Mouse (Mus musculus) T-cell, adult 2 months (primary cell): ENCODE results near the gene Git2.
A peak's percentile ranks its signal among the peaks of the same experiment; 100 is the strongest.

Source experiments
- DNase-seq: peaks from one replicate; pipeline ENCODE4 v3.0.0; 2022; ENCODE audit warnings: low spot score

Git2 gene

DNA sequence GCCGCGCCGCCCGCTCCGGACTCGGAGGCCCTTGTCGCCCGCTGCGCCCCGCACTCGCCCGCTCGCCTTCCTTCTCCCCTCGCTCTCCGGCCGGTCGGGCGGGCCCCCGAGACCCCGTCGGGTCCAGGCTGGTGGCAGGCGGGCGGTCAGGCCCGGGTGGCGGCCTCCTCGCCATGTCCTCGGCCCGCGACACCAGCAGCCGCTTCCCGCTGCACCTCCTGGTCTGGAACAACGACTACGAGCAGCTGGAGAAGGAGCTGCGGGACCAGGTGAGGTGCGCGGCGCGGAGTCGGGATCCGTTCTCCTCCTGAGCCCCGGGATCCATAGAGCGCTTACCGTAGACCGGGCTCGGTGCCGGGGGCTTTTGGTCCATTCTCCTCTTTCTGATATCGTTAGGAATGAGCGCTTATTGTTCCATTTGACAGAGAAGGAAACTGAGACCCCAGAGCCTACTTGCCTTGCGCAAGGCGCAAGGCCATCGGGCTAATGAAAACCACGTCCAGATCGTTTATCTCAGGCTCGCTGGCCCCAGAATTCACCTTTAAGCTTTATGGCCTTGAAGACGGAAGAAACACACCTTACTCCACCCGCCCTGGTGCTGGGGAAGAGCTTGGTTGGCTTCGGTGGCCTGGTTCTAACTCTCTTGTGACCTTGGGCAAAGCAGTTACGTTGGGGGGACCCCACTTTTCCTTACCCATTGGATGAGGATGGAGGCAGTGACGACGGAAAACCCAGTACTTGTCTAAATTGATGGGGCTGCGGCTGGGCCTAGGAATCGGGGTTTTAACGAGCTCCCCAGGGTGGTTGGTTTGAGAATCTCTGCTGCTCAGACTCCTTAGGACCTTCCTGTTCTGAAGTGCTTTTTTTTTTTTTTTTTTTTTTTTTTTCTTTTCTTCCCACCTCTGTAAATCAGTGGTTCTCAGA is at the start of gene Git2:
Gene Git2 (minus strand): TSS at position 462 of the 924 bp plus-strand sequence.
- DNase-seq, result peak; percentile 22

DNA sequence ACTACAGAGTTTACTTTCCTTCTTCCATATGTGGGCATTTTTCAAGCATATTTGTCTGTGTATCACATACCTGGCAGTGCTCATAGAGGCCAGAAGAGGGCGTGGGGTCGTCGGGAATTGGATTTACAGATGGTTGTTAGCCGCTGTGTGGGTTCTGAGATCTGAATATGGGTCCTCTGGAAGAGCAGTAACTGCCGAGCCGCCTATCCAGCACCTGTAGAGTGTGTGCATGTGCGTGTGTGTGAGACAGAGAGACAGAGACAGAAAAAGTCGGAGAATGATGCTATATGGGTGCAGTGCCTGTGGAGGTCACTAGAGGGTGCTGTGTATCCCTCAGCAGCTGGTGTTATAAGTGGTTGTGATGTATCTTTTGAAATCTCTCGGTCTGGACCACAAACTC is 48.9 kb upstream of the Git2 start:
- peak; percentile 59 for DNase-seq

DNA sequence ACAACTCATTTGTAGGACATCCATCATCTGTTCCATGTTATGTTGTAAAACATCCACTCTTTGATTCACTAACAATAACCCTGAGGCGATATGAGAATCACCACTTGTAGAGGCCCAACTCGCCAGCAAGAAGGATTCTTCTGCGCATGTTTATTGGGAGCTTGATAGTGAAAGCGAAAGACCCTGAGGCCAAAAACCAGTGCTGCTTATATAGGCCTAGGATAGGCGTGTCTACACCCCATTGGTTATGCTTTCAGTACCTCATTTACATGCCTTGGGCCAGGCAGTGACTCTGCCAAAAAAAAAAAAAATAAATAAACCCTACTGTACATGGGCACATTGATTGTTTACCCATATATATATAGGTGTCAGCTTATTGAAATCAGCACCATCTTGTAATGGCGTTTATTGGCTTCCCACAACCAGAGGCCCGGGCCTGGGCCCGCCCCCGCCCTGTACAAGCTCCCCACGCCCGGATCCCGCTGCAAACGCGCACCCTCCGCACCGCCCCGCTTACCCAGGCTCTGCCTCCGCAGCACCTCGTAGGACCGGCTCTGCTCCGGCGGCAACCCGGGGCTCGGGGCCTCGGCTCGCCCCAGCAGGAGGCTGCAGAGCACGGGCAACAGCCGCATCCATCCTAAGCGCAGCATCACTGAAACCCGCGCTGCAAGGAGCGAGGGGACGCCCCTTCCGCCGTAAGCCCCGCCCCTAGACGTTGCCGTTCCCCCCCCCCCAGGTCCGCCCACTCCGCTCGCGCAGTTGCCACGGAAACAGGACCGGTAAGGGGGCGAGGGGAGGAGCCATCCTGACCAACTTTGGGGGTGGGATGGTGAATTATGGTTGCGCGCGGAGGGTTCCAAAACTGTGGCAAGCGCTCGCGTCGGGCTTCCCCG is 47.7 kb upstream of the Git2 start, which contains the start of gene 1500011B03Rik:
Gene 1500011B03Rik (minus strand): TSS at position 673 of the 893 bp plus-strand sequence.
- DNase-seq, result peak; percentile 50

DNA sequence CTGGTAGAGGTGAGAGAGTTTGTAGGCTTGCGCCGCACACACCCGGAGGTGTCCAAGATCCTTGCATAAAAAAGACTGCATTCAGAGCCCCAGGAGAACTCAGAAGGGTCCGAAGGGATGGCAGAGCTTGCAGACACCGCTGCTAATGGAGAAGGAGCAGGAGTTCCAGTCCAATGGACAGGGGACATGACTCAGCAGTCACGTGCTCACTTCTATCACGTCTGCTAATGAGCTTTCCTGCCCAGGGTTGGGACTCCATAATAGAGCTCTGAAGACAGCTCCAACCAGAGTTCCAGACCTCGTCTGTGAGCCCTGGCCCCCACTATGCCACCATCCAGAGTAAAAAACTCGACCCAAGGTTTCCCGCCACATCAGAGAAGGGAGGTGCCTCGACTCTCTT is 42.8 kb upstream of the Git2 start:
- DNase-seq, result no peak

DNA sequence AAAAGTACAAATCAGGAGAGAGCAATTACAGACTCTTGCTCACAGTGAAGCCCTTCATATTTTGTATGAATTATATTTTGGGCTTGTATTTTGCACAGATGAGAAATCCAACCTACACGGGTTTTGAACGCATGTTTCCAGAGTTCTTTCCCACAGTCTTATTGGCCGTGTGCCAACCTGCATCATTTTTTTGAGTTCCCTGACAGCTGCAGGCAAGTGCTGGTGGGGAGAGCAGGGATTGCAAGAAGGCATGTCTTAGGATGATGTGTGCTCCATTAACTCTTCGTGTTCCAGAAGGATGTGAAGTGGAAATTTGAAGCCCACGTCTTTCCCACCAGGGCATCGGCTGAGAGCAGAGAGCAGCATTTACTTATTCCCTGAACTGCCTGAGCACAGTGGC is 41.3 kb upstream of the Git2 start:
- DNase-seq, result no peak

DNA sequence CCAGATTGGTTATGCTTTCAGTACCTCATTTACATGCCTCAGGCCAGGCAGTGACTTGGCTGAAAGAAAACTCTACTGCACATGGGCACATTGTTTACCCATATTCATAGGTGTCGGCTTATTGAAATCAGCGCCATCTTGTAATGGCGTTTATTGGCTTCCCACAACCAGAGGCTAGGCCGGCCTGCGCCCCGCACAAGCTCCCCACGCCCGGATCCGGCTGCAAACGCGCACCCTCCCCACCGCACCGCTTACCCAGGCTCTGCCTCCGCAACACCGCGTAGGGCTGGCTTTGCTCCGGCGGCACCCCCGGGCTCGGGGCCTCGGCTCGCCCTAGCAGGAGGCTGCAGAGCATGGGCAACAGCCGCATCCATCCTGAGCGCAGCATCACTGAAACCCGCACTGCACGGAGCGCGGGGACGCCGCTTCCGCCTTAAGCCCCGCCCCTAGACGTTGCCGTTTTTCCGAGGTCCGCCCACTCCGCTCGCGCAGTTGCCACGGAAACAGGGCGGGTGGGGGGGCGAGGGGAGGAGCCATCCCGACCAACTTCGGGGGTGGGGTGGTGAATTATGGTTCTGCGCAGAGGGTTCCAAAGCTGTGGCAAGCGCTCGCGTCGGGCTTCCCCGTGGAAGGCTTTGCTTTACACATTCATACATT is 38.3 kb upstream of the Git2 start:
- peak; percentile 83 for DNase-seq

DNA sequence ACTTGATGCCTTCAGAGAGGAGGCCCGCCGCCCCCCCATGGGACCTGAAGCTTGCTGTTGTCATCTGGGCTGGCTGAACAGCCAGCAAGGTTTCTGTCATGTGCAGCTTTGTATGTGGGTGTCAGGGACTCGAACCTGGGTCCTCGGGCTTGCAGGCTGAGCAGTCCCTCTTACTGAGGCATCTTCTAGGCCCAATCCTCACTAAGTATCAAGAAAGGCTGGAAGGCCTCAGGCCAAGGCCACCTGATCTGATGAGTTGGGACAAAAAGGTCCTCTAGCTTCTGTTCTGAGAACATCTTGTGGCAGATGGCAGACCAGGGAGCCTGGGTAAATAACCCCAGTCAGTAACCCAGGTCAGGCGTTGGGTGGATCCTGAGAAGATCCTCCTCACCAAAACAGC is 34.5 kb upstream of the Git2 start:
- no peak for DNase-seq

DNA sequence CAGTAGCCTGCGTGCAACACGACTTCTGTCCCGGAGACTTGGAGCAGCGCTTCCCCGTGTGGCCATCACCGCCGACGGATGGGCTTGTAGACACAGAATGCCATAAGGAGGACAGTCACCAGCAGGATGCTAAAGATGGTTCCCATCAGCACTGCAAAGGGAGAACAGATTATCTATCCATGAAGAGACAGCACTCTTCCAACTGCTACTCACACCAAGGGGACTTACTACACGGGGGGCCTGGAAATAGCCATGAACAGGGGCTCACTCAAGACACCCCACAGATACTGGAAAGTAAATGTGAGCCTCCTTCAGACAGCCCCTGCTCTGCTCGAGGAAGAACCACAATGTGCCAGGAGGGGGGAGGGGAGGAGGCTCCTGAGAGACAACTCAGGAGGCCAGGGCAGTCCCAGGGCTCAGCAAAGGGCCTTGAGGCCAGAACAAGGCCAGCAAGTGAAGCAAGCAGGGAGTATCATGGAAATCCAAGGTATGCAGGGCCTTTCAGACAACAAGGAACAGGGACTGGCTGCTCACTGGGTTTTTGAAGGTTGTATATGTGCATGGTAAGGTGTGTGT is 34.0 kb upstream of the Git2 start:
- DNase-seq, result no peak

DNA sequence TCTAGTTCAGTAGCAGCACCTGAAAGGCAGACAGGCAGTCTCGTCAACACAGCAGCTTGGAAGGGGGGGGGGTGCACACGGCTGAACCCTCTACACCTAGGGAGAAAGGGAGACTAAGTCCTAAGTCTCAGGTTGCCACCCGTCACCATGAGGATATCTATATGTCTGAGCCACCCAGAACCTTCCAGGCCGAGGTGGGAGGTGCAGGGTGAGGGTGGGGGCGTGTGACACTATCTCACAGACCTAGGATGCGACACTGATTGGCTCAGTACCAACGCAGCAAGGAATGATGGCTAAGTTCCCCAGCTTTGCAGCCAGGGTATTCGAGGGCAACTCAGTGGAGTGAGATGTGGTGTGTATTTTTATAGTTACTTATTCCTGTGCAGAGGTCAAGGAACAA is 33.1 kb upstream of the Git2 start:
- DNase-seq, result no peak

DNA sequence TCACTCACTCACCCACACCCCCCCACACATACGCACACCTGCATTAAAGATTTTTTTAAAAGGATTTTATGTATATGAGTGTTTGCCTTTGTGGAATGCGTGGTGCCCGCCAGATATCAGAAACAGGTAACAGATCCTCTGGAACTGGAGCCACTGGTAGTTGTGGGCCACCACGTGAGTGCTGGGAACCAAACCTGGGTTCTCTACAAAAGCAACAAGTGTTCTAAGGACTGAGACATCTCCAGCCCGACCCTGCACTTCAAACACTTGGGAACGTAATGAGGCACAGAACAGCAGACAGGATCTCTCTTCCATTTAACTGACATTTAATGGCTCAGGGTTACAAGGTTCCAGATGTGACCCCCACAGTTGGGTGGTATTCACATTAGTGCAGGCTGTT is 32.6 kb upstream of the Git2 start:
- no peak for DNase-seq

DNA sequence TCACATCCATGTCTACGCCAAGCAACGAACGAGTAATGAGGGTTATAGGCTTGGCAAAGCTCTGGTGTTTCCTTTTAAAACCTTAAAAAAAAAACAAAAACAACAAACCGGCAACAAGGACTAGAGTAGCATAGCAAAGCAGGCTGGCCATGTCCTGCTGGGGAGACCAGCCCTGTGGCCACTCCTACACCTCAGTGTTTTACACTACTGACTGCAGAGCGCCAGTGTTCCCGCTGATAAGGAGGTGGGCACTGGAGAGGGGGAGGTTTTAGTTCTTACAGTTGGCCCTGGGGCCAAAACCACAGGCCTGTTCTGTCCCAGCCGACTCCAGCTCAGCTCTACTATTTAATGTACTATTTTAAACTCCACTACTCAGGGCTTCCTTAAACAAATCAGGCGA is 32.2 kb upstream of the Git2 start:
- no peak for DNase-seq

DNA sequence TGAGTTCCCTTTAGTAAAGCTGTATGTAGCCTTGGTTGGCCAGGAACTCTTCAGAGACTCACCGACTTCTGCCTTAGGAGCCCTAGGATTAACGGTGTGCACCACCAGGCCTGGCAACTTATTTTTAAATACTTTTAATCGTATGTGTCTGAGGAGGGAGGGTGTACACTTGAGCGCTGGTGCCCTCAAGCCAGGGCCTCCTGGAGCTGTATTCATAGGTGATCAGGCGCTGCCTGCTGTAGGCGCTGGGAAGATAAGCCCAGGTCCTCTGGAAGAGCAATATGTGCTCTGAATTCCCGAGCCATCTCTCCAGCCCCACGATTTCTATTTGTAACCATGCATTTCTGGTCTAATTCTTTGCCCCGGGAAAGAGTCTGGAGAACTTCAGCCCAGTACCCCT is 31.7 kb upstream of the Git2 start:
- no peak for DNase-seq

DNA sequence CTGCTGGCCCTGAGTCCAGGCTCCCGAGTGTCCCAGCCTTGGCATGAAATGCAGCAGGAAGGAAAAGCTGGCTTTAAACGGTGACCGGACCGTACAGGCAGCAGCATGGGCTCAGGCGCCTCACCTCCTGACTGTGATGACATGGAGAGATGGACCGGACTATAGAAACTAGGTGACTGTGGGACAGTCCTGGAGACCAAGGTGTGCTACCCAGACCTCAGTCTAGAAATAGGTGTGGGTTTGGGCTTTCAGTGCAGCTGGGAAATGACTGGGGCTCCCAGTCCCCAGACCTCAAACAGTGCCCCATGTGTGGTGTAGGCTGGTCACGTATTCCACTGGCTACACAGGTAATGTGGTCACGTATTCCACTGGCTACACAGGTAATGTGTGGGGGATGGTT is 31.3 kb upstream of the Git2 start:
- no peak for DNase-seq

DNA sequence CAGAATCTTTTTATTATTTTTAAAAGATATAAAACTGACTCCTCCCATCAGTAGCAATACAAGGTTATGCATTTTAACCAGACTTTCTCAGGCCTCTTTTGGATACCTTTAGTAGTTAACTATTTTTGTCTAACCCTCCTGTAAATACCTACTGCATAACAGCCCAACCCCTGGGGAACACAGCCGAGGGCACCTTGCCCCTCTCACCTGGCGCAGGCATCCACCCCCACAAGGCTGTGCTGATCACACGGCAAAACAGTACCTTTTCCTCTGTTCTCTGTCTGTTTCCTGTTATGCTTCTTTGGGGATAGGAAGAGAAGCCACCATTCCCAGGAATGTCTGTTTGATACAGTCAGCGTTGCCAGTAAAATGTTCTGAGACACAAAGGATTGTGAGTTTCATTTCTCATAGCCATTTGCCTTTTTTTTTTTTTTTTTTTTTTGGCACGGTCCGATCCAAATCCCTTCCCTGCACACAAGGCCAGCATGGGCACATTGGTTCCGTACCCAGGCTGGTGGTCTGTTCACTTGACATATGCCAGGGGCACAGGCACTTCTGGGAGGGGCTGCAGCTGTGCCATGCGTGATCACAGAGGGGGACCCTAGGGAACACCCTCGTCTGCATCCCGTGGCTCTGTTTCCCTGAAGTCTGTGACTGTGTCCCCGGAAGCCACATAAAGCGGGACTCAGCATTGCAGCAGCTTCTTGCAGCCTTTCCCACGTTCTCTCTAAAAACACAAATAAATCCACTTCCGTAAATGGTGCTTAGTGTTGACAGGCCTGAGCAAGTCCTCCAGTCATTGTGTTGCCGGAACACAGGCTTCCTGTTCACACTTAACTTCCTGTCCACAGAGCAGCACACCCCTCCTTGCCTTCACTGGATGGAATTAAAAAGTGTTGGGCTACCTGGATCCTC is 30.4 kb upstream of the Git2 start:
- DNase-seq, result peak; percentile 65

DNA sequence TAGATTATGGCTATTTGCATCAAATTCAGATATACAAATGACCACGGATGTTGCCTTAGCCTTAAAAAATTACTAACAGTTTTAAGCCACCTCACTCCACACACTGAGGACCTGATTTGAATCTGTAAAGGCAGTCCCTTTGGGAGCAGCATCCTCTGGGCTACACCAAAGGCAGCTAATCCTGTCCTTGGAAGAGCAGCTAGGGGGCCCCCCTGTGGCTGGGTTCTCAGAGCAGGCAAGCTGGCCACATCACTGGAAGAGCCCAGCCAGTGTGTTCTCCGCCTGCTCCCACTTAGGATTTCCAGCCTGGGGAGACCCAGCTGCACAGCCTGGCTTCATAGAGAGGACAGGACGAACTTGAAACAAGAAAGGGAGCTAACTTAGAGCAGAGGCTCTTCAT is 29.6 kb upstream of the Git2 start:
- DNase-seq, result no peak

DNA sequence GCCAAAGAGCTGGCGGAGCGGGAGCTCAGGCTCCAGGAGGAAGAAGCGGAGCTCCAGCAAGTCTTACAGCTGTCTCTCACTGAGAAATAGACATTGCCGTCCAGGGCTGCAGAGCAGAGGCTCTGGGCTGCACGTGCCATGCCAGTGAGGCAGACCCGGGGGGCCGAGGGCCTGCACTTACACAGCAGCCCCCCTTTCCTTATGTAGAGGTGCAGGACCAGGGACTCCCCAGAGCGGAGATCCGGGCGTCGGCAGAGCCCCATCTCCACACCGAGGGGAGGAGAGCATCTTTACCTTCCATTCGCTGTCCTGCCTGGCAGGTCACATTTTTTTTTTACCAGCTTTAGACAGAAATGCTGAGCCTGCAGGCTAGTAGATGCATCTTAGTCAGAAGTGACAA is 29.0 kb upstream of the Git2 start:
- no peak for DNase-seq

DNA sequence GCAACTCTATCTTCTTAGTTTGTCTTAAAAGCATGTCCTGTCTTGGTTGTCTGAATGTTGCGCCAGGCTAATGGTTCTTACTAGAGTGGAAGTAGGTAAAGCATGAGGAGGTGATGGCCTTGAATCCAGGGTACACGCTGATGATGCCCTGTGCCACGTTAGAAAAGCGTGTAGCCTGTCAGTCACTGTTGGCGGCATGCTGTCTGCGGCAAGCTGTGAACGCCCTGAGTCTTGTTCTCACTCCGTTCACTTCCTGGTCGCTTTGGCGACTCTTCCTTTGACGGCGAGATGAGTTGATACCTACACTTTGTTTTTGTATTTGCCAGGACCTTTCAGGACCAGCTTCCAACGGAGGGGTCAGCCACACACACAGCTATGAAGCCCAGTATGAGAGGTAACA is 27.9 kb upstream of the Git2 start:
- no peak for DNase-seq

DNA sequence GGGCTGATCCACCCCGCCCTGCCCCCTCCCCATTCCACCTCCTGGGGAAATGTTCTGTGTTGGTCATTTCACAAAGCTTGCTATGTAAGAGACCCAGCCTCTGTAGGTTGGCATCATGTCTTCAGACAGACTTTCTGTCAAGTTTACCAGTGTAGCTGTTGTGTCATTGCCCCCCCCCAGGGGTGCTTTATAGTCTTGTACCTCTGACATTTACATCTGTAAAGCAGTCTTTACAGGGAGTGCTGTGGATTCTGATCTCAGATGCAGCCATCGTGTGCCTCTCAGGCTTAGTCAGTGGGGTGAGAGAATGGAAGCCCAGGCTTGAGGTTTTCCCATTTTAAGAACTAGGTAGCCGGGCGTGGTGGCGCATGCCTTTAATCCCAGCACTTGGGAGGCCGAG is 26.5 kb upstream of the Git2 start:
- DNase-seq, result no peak

DNA sequence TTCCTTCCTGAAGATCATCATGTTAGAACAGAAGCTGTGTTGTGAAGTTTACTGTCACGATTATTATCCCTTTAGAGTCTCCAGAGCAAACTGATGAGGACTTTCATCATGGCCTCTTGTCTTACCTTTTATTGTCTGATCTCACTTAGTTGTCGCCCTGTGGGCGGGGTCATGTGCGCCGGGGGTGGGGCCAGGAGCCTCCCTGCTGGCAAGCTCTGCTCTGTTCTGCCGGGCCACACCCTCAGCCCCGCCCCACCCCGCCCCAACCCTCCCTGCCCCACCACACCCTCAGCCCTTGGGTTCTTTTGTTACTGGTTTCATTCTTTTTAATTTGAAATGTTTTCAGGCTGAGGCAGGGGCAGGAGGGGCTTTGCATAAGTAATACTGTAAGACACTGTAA is 25.7 kb upstream of the Git2 start:
- no peak for DNase-seq

DNA sequence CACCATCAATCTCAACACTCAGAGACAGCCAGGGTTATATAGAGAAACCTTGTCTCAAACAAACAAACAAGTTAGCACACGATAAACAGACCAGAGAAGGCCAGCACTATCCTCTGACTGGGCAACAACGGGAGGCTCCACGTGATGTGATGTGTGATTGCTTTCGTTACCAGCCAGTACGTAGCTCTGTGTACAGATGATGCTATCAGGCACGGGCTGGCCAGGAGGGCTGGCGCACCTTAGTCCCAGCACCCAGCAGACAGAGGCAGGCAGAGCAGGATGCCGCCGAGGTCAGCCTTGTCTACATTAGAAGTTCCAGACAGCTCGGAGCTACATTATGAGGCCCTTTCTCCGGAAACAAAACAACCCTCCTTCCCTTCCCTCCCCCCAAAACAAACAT is 24.5 kb upstream of the Git2 start:
- no peak for DNase-seq

DNA sequence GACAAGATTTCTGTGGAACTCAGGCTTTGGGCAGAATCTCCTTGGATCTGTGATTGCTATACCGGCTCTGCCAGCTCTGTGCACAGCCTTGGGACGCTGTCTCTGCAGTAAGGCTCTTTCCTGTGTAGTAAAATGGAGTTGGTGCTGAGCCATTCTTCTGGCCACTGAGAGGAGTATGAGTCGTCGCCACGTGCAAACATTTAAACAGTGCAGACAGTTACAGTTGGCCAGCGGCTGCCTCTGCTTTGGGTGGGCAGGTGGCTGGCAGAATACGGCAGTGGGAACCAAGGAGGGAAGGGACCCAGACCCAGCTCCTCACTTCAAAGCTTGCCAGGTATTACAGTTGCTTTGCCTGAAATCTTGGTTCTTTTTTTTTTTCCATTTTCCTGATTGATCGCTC is 21.9 kb upstream of the Git2 start:
- no peak for DNase-seq
